Mouse (Mus musculus): ENCODE data around the gene Tgfbr2.
A peak's percentile ranks its signal among the peaks of the same experiment; 100 is the strongest.
"Not testable (repeated sequence)": the region's sequence is repeated elsewhere in the genome, so short reads cannot be mapped to it uniquely, and the experiment has no call there.

Gene Tgfbr2

GRCm38 (mm10) chr9:116111149-116111970 lies 63.8 kb downstream of the Tgfbr2 start:
- no peak for DNase-seq (ENCODE audit: low read depth)

- no peak for DNase-seq (ENCODE audit: low read depth)
These were observed 66.4 kb downstream of the Tgfbr2 start for GRCm38 (mm10) chr9:116108729-116109128.

DNA sequence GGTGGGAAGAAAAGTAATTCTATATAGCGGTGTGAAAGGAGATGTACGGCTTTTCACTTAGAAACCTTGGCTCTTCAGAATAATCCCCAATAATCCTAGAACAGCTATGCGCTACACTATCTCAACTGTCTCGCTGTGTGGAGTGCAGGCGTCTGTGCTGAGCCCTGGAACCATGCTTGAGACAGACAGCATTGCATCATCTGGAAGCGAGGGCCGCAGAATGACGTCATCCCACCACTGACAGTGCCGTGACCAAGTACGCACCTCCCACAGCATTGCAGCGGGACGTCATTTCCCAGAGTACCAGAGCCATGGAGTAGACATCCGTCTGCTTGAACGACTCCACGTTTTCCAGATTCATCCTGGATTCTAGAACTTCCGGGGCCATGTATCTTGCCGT lies 70.4 kb downstream of the Tgfbr2 start:
- no peak for DNase-seq (ENCODE audit: low read depth)

GRCm38 (mm10) chr9:116101842-116102241 lies 73.3 kb downstream of the Tgfbr2 start:
- DNase-seq (ENCODE audit: low read depth): no peak

- DNase-seq (ENCODE audit: low read depth): no peak
These were observed 75.1 kb downstream of the Tgfbr2 start for GRCm38 (mm10) chr9:116100015-116100414.

GRCm38 (mm10) chr9:116099596-116099993 lies 75.6 kb downstream of the Tgfbr2 start:
- DNase-seq (ENCODE audit: low read depth): peak; percentile 51

GRCm38 (mm10) chr9:116098724-116099595 lies 76.2 kb downstream of the Tgfbr2 start:
- peak; percentile 71 for DNase-seq (ENCODE audit: low read depth)

DNA sequence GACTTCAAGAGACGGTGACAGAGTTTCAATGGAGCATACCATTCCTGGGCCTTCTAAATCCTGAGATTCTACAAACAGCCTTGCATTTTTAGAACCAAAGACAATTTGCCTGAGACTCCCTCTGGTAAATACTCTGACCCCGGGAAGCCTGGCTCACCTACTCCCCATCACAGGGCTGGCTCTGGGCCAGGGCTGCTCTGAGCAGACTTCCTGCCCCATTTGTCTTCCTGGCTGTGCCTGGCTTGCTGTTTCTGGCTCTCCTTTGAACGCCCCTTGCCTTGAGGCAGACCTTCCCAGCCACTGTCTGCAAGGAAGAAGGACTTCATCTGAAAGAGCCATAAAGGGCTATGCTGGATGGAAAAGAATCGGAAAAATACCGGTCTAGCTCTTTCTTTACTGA lies 83.2 kb downstream of the Tgfbr2 start:
- no peak for DNase-seq (ENCODE audit: low read depth)

DNA sequence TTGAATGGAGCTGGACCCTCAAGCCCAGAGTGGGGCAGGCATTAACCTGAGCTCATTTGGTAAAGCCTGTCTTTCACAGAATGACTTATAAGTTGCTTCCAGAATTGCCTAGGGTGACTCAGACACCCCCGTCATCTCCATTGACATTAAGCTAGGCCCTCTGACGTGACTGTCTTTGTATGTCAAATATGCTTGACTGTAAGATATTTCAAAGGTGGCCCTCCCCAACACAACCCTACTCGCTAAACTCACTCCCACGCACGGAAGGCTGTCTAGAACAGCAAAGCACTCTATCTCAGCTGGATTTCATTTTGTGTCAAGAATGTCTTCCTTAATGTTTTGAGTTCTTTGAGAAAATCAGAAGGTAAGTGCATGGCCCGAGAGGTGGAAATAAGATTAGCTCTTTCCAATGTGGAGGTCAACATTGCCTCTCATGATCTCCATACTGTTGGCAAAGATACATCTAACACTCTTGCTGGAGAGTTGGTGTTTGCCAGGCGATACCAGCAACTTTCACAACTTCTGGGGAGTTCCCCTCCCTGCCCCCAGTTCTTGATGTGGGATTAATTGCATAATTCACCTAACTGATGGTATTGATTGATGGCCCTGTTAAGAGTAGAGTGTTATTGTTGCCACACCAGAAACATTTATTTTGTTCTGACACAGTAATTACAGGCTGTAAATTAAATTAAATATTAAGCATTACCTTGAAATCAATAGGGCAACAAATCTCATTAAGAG lies 83.9 kb downstream of the Tgfbr2 start:
- no peak for DNase-seq (ENCODE audit: low read depth)

DNA sequence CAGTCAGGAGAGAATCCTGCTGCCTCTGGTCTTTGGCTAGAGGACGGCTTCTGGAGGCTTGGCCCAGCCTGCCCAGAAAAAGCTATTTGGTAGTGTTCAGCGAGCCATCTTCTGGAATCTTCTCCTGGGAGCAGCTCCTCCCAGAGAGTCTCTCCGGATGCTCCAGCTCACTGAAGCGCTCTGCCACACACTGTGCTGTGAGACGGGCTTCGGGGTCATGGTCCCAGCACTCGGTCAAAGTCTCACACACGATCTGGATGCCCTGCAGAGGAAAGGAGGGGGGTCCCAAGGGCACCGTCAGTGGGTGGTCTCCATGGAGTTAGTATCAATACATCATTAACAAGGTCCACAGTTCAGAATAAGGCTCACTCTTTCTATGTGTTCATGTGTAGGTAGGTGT lies 84.9 kb downstream of the Tgfbr2 start:
- no peak for DNase-seq (ENCODE audit: low read depth)

DNA sequence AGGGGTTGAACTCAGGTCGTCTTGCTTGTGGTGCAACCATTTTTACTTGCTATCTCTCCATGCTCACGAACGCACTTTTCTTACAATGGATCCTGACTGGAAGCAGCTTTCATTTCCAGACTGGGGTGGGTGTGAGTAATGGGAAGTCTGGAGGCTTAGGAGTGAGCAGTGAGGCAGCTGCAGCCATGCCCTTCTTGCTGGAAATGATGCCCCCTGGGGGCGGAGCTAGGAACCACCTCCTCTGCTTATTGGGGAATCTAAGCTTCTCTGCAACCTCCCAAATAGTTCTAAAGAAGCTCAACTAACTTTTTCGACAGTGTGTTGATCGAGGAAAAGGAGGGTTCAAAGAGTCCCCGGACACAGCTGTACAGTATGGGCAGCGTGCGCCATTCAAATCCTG lies 86.2 kb downstream of the Tgfbr2 start:
- no peak for DNase-seq (ENCODE audit: low read depth)

DNA sequence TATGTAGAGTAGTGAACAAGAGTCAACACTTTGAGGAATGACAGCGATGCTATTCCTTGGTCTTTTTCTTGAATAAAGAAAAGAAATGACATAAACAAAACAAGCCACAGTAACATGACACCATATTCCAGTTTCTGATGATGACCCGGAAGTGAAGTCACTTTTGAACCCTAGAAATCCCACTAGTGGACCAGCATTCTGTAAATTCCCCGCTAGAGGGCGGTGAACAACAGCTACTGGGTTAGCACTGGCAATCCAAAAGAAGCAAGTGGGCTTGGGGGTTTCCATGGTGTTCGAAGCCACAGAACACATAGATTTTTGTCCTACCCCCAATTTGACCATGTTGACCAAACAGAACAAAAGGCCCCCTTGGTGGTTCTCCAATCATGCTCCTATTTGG lies 87.3 kb downstream of the Tgfbr2 start:
- peak; percentile 44 for DNase-seq (ENCODE audit: low read depth)

GRCm38 (mm10) chr9:116087263-116087662 lies 87.9 kb downstream of the Tgfbr2 start:
- DNase-seq (ENCODE audit: low read depth): no peak

- no peak for DNase-seq (ENCODE audit: low read depth)
These were observed 89.2 kb downstream of the Tgfbr2 start for GRCm38 (mm10) chr9:116085999-116086398.

DNA sequence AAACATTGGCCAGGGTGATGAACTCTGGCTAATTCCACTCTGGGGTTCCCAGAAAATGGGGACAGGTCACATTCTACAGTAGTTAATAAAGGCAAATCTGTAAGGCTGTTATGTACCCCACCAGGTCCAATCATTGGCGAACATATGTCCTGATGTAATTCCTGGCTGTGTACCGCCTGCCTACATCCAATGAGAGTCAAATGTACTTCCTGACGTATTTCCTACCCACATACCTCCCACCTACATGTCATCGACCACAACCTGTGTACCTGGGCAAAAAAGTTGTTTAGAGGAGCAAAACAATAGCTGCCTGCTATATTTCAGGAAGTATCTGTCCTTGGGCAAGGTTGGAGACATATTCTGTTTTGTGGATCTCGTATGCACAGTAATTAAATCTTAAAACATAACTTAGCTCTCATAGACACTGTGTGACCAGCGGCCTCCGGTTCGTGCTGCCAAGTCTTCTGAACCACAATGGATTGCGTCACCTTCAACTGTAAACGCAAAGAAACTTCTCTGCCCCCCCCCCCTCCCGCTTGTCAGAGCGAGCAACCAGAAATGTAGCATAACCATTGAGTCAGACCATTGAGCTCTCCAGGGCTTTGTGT lies 90.7 kb downstream of the Tgfbr2 start:
- DNase-seq (ENCODE audit: low read depth): no peak

DNA sequence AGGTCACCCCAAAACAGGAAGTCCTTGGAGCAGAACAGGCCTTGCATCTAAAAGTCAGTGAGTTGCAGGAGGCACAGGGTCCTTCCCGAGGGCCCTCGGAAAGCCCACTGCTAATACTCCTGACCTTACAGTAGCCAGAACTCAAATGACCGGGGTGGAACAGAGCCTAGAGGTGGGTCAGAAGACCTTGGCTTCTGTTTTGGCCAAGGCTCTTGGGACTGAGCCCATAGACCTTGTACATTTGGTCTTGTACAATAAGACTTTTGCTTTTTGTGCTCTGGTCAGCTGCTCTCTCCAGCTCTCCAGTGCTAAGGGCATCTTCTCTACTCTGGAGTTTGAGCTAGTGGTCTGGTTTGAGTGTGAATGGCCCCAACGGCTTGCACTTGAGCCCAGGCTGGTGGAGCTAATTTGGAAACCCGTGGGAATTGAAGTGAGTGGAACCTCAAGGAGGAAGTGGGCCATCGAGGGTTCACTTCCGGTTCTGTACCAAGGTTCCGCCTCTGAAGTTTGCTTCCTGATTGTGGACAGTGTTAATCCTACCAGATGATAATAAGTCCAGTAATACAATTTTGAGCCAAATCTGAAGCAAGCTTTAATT lies 91.3 kb downstream of the Tgfbr2 start:
- DNase-seq (ENCODE audit: low read depth): no peak

GRCm38 (mm10) chr9:116083300-116083699 lies 91.9 kb downstream of the Tgfbr2 start:
- DNase-seq (ENCODE audit: low read depth): no peak

- DNase-seq (ENCODE audit: low read depth): no peak
These were observed 93.4 kb downstream of the Tgfbr2 start for GRCm38 (mm10) chr9:116081781-116082180.

GRCm38 (mm10) chr9:116077419-116077818 lies 97.7 kb downstream of the Tgfbr2 start:
- DNase-seq (ENCODE audit: low read depth): no peak

- DNase-seq (ENCODE audit: low read depth): no peak
These were observed 98.2 kb downstream of the Tgfbr2 start for GRCm38 (mm10) chr9:116076946-116077345.

GRCm38 (mm10) chr9:116076163-116076562 lies 99.0 kb downstream of the Tgfbr2 start:
- no peak for DNase-seq (ENCODE audit: low read depth)

DNA sequence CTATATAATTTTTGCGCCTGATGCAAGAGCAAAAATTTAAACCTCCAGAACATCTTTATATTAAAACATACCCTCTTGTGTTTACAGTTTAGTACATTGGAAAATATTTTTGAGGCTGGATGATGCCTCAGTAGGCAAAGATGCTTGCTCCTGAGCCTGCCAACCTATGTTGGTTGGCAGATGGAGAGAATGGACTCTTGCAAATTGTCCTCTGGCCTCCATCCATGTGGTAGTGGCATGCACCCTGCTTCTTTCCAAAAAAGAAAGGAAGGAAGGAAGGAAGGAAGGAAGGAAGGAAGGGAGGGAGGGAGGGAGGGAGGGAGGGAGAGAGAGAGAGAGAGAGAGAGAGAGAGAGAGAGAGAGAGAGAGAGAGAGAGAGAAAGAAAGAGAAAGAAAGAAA lies 103.6 kb downstream of the Tgfbr2 start:
- not testable (repeated sequence) for DNase-seq (ENCODE audit: low read depth)

Measured in fibroblast of lung, adult 2 months (primary cell).